In the genomic region with DNA sequence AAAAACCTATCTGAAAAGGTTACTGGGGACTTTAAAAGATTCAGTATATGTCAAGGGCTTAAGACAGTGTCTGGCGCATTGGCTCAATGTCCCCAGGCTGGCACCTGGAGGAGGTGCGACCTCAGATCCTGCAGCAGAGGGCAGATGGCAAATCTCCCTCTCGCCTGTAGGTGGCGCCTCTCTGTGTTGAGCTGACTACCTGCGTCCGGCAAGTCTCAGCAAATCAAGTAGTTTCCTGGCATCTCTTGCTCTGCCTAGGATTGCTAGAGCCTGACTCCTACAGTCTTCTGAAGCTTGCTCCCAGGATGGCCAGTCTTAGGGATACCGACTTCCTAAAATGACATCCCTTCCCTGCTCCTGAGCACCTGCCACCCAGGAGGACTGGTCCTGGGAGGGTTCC, we compare ENCODE assay signal across 9 mouse cellular contexts. TPM values are rescaled to one million over a fixed set of nuclear protein-coding genes. Genes with fewer than 3 reads are reported as not detected.
DNase-seq lines count a peak whose midpoint lies in the region; ATAC-seq and TF ChIP-seq lines count a peak whose summit lies in the region.
"Had no signal": no experiment of that assay in that cellular context is flagged by ENCODE, and none has a peak within 500 bp of the region (broad histone marks: within the 10 kb centered on the region; RNA-seq: fewer than 3 reads in every experiment).

No protein-coding gene starts in this region.

- H3K36me3 ChIP-seq in hindbrain, embryonic 11.5 days (ENCODE audit: control insufficient read depth, insufficient read depth, low read length), result no peaks in the 10 kb centered on the region
- no peaks in the 10 kb centered on the region for H3K36me3 ChIP-seq in hindbrain, embryonic 13.5 days
- H3K36me3 ChIP-seq in liver, embryonic 13.5 days, result no peaks in the 10 kb centered on the region
- H3K36me3 ChIP-seq: embryonic facial prominence, embryonic 12.5 days had no signal

- TF ChIP-seq CTCF in cortical plate, adult 2 months (IDR thresholded peaks at IDR 0.05; ENCODE audit: extremely low read depth, insufficient read depth, low read length), result peak; percentile 73

- no peak overlapping the region for H3K4me2 ChIP-seq in hindbrain, embryonic 11.5 days (replicated peaks; ENCODE audit: low read depth, low read length)
- no peak overlapping the region for H3K4me2 ChIP-seq in hindbrain, embryonic 13.5 days
- H3K4me2 ChIP-seq in liver, embryonic 13.5 days, result no peak overlapping the region
- H3K4me2 ChIP-seq: embryonic facial prominence, embryonic 12.5 days had no signal

- ATAC-seq in hindbrain, embryonic 11.5 days (ENCODE audit: low FRiP score), result no peak
- ATAC-seq in hindbrain, embryonic 13.5 days (ENCODE audit: low FRiP score), result no peak
- ATAC-seq in activated CD4-positive, CD25-positive, alpha-beta regulatory T cell, adult 4 months, result peak; percentile 16
- ATAC-seq in inflammation-experienced regulatory T-cells, adult 6 months, result peak; percentile 32
- no peak for ATAC-seq in liver, embryonic 13.5 days (ENCODE audit: low read depth)

- no peak for TF ChIP-seq POLR2A in cortical plate, adult 2 months (IDR thresholded peaks at IDR 0.05; ENCODE audit: extremely low read depth, insufficient read depth, low read length)

- H3K4me3 ChIP-seq in hindbrain, embryonic 11.5 days (ENCODE audit: low read depth, low read length), result no peak overlapping the region
- H3K4me3 ChIP-seq in hindbrain, embryonic 13.5 days, result no peak overlapping the region
- H3K4me3 ChIP-seq in cortical plate, adult 2 months (ENCODE audit: insufficient read depth, low read length), result no peak overlapping the region
- no peak overlapping the region for H3K4me3 ChIP-seq in liver, embryonic 13.5 days (replicated peaks)
- H3K4me3 ChIP-seq: embryonic facial prominence, embryonic 12.5 days had no signal

- peak; percentile 78 for DNase-seq in hindbrain, embryonic 11.5 days (ENCODE audit: low spot score)
- peak; percentile 13 for DNase-seq in liver, embryonic 13.5 days
- peak; percentile 53 for DNase-seq in ovary, postnatal 14 days (ENCODE audit: low spot score)
- DNase-seq in thymus, postnatal 4 days, result peak; percentile 91

- no peak overlapping the region for H3K27ac ChIP-seq in hindbrain, embryonic 11.5 days (ENCODE audit: low read depth, low read length)
- no peak overlapping the region for H3K27ac ChIP-seq in hindbrain, embryonic 13.5 days
- no peak overlapping the region for H3K27ac ChIP-seq in cortical plate, adult 2 months (ENCODE audit: insufficient read depth, low read length)
- H3K27ac ChIP-seq in liver, embryonic 13.5 days, result no peak overlapping the region
- H3K27ac ChIP-seq: embryonic facial prominence, embryonic 12.5 days had no signal

- no peak overlapping the region for H3K9ac ChIP-seq in hindbrain, embryonic 11.5 days (ENCODE audit: low read depth, low read length)
- H3K9ac ChIP-seq in hindbrain, embryonic 13.5 days, result no peak overlapping the region; the same call in 1 of the 2 replicates
- no peak overlapping the region for H3K9ac ChIP-seq in liver, embryonic 13.5 days
- H3K9ac ChIP-seq: embryonic facial prominence, embryonic 12.5 days had no signal

- 8% methylated on average over 7 of the region's 7 CpGs for WGBS in hindbrain, embryonic 11.5 days
- 5% methylated on average over 7 of the region's 7 CpGs for WGBS in hindbrain, embryonic 13.5 days
- 8% methylated on average over 7 of the region's 7 CpGs for WGBS in liver, embryonic 13.5 days (ENCODE audit: insufficient replicate concordance)

- H3K4me1 ChIP-seq in hindbrain, embryonic 11.5 days (replicated peaks; ENCODE audit: control insufficient read depth, insufficient read depth, low read length), result no peaks in the 10 kb centered on the region
- H3K4me1 ChIP-seq in hindbrain, embryonic 13.5 days (replicated peaks), result peaks cover 15% of the 10 kb centered on the region
- no peaks in the 10 kb centered on the region for H3K4me1 ChIP-seq in cortical plate, adult 2 months (ENCODE audit: control insufficient read depth, insufficient read depth, low read length)
- no peaks in the 10 kb centered on the region for H3K4me1 ChIP-seq in liver, embryonic 13.5 days (replicated peaks)
- H3K4me1 ChIP-seq: embryonic facial prominence, embryonic 12.5 days had no signal

- no peaks in the 10 kb centered on the region for H3K9me3 ChIP-seq in hindbrain, embryonic 11.5 days (ENCODE audit: control insufficient read depth, low read length)
- H3K9me3 ChIP-seq in hindbrain, embryonic 13.5 days, result no peaks in the 10 kb centered on the region
- no peaks in the 10 kb centered on the region for H3K9me3 ChIP-seq in liver, embryonic 13.5 days (replicated peaks)
- H3K9me3 ChIP-seq: embryonic facial prominence, embryonic 12.5 days had no signal

- H3K27me3 ChIP-seq in hindbrain, embryonic 11.5 days (ENCODE audit: control insufficient read depth, insufficient read depth, low read length), result no peaks in the 10 kb centered on the region
- no peaks in the 10 kb centered on the region for H3K27me3 ChIP-seq in hindbrain, embryonic 13.5 days
- peaks cover 33% of the 10 kb centered on the region for H3K27me3 ChIP-seq in liver, embryonic 13.5 days

RNA-seq across cellular contexts. Expression of a gene that starts 25.6 kb away (rescaled TPM):
- 0.85 and 1.5 TPM in 2 replicates for polyA plus RNA-seq in hindbrain, embryonic 11.5 days (2014; fragmentation: Nextera tagmentation; extraction: Ambion mirVana)
- 6.3 and 6.9 TPM in 2 replicates for polyA plus RNA-seq in hindbrain, embryonic 13.5 days (2015; fragmentation: Nextera tagmentation; extraction: Ambion mirVana)
- polyA plus RNA-seq in activated CD4-positive, CD25-positive, alpha-beta regulatory T cell, adult 4 months (2017; shearing (Covaris generic)), result 100 to 1,000 TPM; 615 to 687 TPM
- 3.0 and 3.4 TPM in 2 replicates for polyA plus RNA-seq in cortical plate, adult 2 months (2012; rRNA removed)
- 100 to 1,000 TPM; 537 to 839 (median 722) TPM for polyA plus RNA-seq in inflammation-experienced regulatory T-cells, adult 6 months (2017; shearing (Covaris generic))
- polyA plus RNA-seq in liver, embryonic 13.5 days (2015; fragmentation: Nextera tagmentation; extraction: Ambion mirVana), result 0.22 and 0.29 TPM in 2 replicates

Comparison
In these comparisons a context has a peak if more than half of its experiments do, and no peak if none do; other contexts are left out.
1. ATAC-seq: peak in activated CD4-positive, CD25-positive, alpha-beta regulatory T cell, adult 4 months (single experiment) and inflammation-experienced regulatory T-cells, adult 6 months (single experiment); none in hindbrain, embryonic 11.5 days (single experiment), hindbrain, embryonic 13.5 days (single experiment) and liver, embryonic 13.5 days (single experiment).
2. DNase-seq: peak in every context shown above with its lines; median percentile 91 in thymus, postnatal 4 days; 78 in hindbrain, embryonic 11.5 days; 53 in ovary, postnatal 14 days; 13 in liver, embryonic 13.5 days.
3. RNA of a gene that starts 25.6 kb away (polyA plus RNA-seq): 537 to 839 TPM in inflammation-experienced regulatory T-cells, adult 6 months and 615 to 687 TPM in activated CD4-positive, CD25-positive, alpha-beta regulatory T cell, adult 4 months; 6.3 to 6.9 TPM in hindbrain, embryonic 13.5 days, 3.0 to 3.4 TPM in cortical plate, adult 2 months, 0.85 to 1.5 TPM in hindbrain, embryonic 11.5 days and 0.22 to 0.29 TPM in liver, embryonic 13.5 days; every median in the first group is over 10 times any median in the second.